Mouse (Mus musculus) gastrocnemius, postnatal 25 days (tissue): ENCODE results near the gene Rplp0. TPM values are rescaled to one million over a fixed set of nuclear protein-coding genes. Genes with fewer than 3 reads are reported as not detected.
A peak's percentile ranks its signal among the peaks of the same experiment; 100 is the strongest.
"Not testable (repeated sequence)": the region's sequence is repeated elsewhere in the genome, so short reads cannot be mapped to it uniquely, and the experiment has no call there.

Experiments used
- DNase-seq: peaks from one replicate; pipeline ENCODE4 v3.0.0; 2022
- long read RNA-seq, 2 experiments: library from polyadenylated mRNA; stranded (forward); transcript quantifications; one replicate each; pipeline ENCODE4 v2.0.0; 2021
- total RNA-seq, 2 experiments: library from RNA; stranded (reverse); gene quantifications; 1 replicate in 1 of 2; 2 replicates in 1 of 2; pipeline ENCODE4 v1.2.3; 2021

Gene Rplp0
- total RNA-seq, result 100 to 1,000 TPM; 558 to 572 TPM
- long read RNA-seq, experiment 1, transcript Rplp0-201 (7 exons, 1,358 nt), result major isoform, 1,072 of 1,201 reads
- long read RNA-seq, experiment 1, partial matches to known transcripts, result 120 of 1,201 reads
- long read RNA-seq, experiment 1, other reads (novel, unspliced or antisense), result 9 of 1,201 reads
- long read RNA-seq, experiment 2, transcript Rplp0-201 (7 exons, 1,358 nt), result major isoform, 1,029 of 1,134 reads
- long read RNA-seq, experiment 2, partial matches to known transcripts, result 105 of 1,134 reads
- long read RNA-seq, experiment 2, other reads (novel, unspliced or antisense), result 0 of 1,134 reads

- peak; percentile 99 for DNase-seq
Observed at GRCm38 (mm10) chr5:115559237-115560101, at the start of gene Rplp0. Rplp0 (plus strand) TSS chr5:115559467.

DNA sequence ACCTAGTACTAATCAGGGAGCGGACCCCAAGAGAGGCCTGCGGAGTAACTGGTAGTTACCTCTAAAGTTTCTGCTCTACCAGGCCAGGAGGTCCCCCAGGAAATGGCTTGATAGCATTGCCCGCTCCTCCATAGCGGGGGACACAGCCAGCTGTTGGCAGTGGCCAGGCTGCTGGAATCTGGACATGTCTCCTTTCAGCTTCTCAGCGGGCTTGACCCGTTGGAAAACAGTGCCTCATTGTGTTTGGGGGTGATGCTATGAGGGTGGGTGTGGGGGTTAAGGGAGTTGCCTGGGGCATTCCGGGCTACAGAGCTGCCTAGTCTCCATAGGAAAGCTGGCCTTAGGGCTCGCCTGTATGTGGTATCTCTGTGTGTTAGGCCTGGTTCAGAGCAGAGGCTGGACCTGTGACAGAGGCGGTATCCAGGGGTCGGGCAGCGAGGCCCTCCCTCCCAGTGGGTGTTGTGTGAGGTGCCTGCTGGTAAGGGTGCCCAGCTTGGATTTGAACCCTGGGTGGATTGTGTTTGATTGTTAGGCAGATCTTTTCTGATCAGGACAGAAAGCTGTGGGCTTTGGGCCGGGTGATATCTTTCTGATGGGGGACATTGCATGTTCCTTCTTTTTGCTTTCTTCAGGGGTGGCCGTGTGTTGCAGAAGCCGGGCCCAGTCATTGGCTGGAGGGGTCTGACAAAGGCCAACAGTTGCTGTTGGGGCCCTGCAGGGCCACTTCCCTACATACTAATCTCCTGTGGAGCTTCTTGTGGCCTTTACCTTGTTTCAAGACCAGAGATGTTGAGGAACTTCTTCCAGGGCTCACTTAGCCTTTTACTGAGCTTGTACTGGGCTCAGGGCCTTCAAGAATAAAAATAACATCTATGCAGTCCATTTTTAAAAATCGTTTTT, 49.2 kb upstream of the Rplp0 start:
- DNase-seq, result no peak

DNA sequence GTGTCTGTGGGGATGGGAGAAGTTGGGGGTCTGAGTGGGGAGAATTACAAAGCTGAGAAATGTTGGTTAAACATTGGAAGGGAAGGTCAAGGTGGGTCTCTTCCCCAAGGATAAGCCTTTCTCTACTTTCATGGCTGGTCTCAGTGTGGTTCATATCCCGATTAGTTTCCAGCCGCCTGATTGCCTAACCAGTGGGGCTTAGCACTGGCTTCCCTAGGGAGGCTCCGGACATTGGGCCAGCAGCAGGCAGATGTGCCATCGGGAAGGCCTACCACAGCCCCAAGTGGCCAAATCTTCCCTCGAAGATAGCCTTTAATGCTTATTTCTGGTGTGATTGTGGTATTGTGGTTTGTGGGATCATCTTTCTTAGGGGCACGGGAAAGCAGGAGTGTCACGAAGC, 46.9 kb upstream of the Rplp0 start:
- DNase-seq, result no peak

DNA sequence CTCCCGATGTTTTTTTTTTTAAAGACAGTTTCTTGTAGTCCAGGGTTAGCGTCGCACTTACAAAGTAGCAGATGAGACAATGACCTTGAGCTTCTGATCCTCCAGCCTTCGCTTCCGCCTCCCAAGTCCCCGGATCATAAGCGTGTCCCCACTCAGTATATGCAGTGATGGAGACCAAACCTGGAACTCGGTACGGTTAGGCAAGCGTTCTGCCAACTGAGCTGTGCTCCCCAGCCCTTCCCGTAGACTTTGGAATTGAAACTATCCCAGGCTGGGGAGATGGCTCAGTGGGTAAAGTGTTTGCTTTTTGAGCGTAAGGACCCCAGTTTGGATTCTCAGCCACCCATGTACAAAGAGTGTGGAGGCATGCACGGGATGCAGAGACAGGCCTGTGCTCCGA, 46.0 kb upstream of the Rplp0 start:
- no peak for DNase-seq

DNA sequence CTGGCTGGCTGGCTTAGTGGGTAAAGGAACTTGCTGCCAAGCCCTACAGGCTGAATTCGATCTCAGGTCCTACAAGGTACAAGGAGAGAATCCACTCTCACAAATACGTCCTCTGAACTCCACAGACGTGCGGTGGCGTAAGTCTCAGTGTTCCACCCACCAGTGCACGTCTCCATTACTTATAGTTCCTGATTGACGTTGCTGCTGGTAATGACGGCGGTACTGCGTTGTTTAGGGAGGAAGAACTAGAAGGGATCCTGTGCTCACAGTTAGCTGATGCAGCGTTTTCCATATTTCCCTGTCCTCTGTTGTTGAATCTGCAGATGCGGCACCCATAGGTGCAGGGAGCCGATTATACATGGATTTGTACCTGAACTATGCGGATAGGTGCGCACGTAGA, 45.5 kb upstream of the Rplp0 start:
- no peak for DNase-seq

DNA sequence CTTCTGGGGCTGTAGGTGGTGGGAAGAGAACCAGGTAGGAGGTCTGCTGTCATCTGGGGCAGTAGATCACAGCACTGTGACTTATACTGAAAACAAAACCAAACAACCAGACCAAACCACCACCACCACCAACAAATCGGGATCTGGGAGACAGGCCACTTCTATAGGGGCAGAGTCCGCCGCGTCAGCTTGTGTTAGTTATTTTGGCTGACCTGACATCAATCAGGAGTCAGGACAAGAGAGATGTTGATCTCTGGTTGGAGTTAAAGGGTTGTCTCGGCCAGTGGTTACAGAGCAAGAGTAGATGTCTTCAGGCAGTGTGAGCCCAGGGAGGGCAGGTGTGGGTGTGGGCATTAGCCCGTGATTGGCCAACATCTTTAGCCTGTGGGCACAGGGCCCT, 44.9 kb upstream of the Rplp0 start:
- no peak for DNase-seq

- peak; percentile 84 for DNase-seq
Observed at GRCm38 (mm10) chr5:115514896-115515587, 44.2 kb upstream of the Rplp0 start.

- DNase-seq, result peak; percentile 56
Observed at GRCm38 (mm10) chr5:115516081-115516907, 43.0 kb upstream of the Rplp0 start.

- DNase-seq, result no peak
Observed at GRCm38 (mm10) chr5:115516908-115517307, 42.4 kb upstream of the Rplp0 start.

GRCm38 (mm10) chr5:115517501-115517900, 41.8 kb upstream of the Rplp0 start:
- no peak for DNase-seq

DNA sequence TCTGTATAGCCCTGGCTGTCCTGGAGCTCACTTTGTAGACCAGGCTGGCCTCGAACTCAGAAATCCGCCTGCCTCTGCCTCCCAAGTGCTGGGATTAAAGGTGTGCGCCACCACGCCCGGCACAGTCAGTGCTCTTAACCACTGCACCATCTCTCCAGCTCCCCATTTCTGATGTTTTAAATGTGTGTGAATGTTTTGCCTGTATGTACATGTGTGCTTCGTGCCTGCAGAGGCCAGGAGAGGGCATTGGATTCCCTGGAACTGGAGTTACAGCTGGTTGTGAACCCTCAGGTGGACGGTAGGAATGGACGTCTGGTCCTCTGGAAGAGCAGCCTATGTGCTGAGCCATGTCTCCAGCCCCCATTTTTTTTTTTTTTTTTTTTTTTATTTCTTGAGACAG, 41.1 kb upstream of the Rplp0 start:
- not testable (repeated sequence) for DNase-seq

DNA sequence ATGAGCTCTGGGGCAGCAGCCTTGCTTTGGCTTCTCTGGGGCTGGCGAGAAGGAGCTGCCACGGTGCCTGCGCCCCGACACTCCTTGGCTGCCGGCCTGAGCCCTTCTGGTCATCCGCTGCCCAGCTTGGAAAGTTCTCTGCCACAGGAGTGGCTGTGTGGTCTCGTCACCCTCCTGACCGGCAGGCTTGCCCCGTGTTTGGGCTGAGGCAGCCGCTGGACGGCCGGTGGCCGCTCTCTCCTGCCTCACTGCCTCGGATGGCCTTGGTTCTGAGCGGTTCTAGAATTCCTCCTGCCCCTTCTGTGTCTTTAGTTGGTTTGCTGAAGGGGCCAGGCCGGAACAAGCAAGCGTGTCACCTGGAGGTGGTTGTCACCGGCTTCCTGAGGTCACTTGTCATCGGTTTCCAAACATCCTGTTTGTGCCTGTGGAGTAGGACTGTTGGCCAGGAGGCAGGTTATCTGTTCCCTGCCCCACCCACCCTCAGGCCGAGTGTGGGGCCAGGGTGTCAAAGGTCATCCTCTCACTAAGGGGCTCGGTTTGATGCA, 38.9 kb upstream of the Rplp0 start:
- DNase-seq, result peak; percentile 66

GRCm38 (mm10) chr5:115521553-115522461, 37.5 kb upstream of the Rplp0 start:
- DNase-seq, result no peak

- DNase-seq, result no peak
Observed at GRCm38 (mm10) chr5:115522531-115522930, 36.7 kb upstream of the Rplp0 start.

- DNase-seq, result no peak
Observed at GRCm38 (mm10) chr5:115522981-115523499, 36.2 kb upstream of the Rplp0 start.

DNA sequence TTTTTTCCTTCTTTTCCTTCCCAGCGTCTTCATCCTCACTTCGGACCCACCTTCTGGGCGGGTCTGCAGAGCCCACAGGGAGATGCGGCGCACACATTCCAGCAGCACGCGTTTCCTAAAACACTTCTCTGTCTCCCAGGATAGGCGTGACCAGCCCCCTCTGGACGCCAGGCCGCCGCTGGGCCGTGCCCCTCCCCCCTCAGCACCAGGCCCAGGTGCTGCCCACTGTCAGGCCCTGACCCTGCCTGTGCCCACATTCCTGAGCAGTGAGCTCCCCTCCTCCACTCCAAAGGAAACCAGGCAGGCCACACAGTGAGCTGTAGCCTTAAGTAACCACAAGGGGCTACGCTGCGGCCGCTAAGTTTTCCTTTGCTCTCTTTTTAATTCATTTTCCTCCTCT, 35.3 kb upstream of the Rplp0 start:
- no peak for DNase-seq

GRCm38 (mm10) chr5:115524471-115524870, 34.8 kb upstream of the Rplp0 start:
- DNase-seq, result no peak

DNA sequence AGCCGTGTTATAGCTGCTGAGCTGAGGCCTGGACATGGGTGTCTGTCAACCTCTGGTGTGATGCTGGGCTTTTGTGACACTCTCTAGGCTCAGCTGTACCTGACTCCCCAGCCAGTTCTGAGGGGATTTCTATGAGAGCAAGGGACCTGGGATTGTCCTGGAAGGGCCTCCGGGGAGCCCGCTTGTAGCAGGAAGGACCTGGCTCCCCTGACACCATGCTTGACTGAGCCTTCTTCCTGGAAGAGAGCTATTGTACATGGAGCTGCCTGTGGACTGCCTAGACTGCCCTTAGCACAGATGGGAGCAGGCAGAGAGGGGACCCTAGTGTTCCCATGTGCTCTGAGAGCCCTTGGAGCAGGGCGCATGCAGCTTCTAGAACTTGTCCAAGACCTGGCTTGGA, 33.9 kb upstream of the Rplp0 start:
- no peak for DNase-seq

DNA sequence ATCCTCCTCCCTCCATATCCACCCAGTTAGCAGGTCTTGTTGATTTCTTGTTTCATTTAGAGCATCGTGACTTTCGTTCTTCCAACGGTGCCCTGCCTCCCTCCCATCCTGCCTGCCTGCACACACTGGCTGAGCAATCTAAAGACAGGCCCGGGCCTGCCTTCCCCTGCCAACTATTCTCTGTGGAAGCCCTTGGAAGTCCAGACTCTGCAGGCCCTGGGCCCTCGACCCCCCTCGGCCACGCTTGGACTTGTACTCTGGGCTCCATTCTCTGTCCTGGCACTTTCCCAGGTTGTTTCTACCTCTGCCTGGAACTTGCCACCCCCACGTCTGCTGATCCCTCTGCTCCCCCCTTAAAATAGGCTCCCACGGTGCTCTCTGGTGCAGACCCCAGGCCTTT, 33.3 kb upstream of the Rplp0 start:
- no peak for DNase-seq
